Mouse (Mus musculus) G1E (cell line): Measurements from ENCODE around the gene Gm20441. TPM values are rescaled to one million over a fixed set of nuclear protein-coding genes. Genes with fewer than 3 reads are reported as not detected.

Source experiments
- ATAC-seq: 2 replicates; pipeline ENCODE4 v1.8.0; 2016; ENCODE audit warnings: mild to moderate bottlenecking; ENCODE audit not compliant: insufficient number of reproducible peaks, poor library complexity, low FRiP score, severe bottlenecking; ENCODE audit errors: extremely low read depth
- DNase-seq: peaks from one replicate; pipeline ENCODE4 v3.0.0; 2012; ENCODE audit warnings: low spot score
- H3K27me3 ChIP-seq: 2 replicates; pipeline ENCODE4 v1.6.1; 2012; ENCODE audit warnings: mild to moderate bottlenecking, low read length, inconsistent platforms; ENCODE audit not compliant: insufficient read depth
- H3K36me3 ChIP-seq: replicated peaks from 2 replicates; pipeline ENCODE3; 2012; ENCODE audit warnings: mild to moderate bottlenecking, inconsistent platforms
- H3K4me1 ChIP-seq: 2 replicates; pipeline ENCODE4 v1.6.1; 2012; ENCODE audit warnings: low read depth, low read length, inconsistent platforms, mixed read lengths; ENCODE audit not compliant: insufficient read depth
- H3K4me3 ChIP-seq: 2 replicates; pipeline ENCODE4 v1.5.1; 2012; ENCODE audit warnings: low read depth, mild to moderate bottlenecking, inconsistent platforms, low read length, moderate library complexity, mixed read lengths
- H3K9me3 ChIP-seq: replicated peaks from 2 replicates; pipeline ENCODE4 v1.6.1; 2012; ENCODE audit warnings: inconsistent platforms
- CTCF ChIP-seq: IDR thresholded peaks from 2 replicates; pipeline ENCODE4 v1.5.1; 2012; ENCODE audit warnings: low read depth, low read length, inconsistent platforms, mixed read lengths
- GATA1 ChIP-seq: IDR thresholded peaks from 2 replicates; pipeline ENCODE4 v1.6.1; 2012; ENCODE audit warnings: borderline replicate concordance, low read length, inconsistent platforms, mixed read lengths
- GATA2 ChIP-seq: IDR thresholded peaks from 2 replicates; pipeline ENCODE4 v1.6.1; 2012; ENCODE audit warnings: low read depth, low read length, inconsistent platforms, borderline replicate concordance
- POLR2AphosphoS5 ChIP-seq: IDR thresholded peaks from 2 replicates; pipeline ENCODE4 v1.6.1; 2012; ENCODE audit warnings: low read depth, low read length, inconsistent platforms; ENCODE audit not compliant: insufficient replicate concordance
- TAL1 ChIP-seq: conservative IDR thresholded peaks from 2 replicates; pipeline ENCODE4 v1.6.1; 2012; ENCODE audit warnings: low read depth, low read length, inconsistent platforms, mixed read lengths
- polyA plus RNA-seq: library from polyadenylated mRNA; stranded (reverse); fragments of >175 nt; gene quantifications from 2 replicates; pipeline ENCODE4 v1.2.3, GENCODE M21; 2012
- total RNA-seq, 2 experiments: library from RNA; stranded (forward) in 1 of 2; stranded (reverse) in 1 of 2; fragments of 200-1000 nt in 1 of 2; fragments of >200 nt in 1 of 2; fragmentation: Nextera tagmentation in 1 of 2; gene quantifications; 2 replicates each; pipeline ENCODE4 v1.2.3; 2014 to 2017

The Gm20441 gene
- total and polyA plus RNA-seq, 3 experiments, result not detected

DNA sequence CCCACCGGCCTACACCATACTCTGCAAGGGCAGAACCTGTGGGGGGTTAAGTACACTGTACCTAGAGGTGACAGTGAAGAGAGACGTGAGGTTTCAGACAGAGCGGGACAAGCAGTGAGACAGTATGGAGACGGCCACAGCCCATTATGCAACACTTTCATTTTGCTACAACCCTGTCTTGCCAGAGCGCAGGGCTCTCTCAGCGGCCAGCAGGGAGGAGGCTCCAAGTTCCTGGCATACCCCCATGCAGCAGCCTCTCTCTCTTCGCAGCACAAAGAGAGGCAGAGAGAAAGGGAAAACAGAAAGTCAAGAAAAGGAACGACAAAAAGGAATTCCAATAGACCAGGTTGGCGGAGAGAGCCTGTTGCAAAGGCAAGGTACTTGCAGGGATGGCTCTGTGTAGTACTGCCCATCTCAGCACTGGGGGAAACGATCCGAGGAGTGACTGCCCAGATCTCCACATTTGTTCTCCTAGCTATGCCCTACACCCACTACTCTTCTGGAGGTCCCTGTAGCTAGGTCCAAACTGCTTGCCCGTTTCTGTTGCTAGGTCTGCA, 16.9 kb upstream of the Gm20441 start:
- Histone ChIP-seq H3K9me3 (no peaks in the 10 kb centered on the region), H3K36me3 (no peaks in the 10 kb centered on the region), H3K4me1 (peaks cover 14% of the 10 kb centered on the region), H3K27me3 (peaks cover 25% of the 10 kb centered on the region), H3K4me3 (peak overlapping the region; percentile 57; the same call in 1 of the 2 replicates)
- ATAC-seq (no peak), DNase-seq (no peak)
- TF ChIP-seq GATA2, result no peak
- no peak for TF ChIP-seq GATA1
- no peak for TF ChIP-seq POLR2AphosphoS5
- TF ChIP-seq CTCF, result no peak
- TF ChIP-seq TAL1, result no peak

DNA sequence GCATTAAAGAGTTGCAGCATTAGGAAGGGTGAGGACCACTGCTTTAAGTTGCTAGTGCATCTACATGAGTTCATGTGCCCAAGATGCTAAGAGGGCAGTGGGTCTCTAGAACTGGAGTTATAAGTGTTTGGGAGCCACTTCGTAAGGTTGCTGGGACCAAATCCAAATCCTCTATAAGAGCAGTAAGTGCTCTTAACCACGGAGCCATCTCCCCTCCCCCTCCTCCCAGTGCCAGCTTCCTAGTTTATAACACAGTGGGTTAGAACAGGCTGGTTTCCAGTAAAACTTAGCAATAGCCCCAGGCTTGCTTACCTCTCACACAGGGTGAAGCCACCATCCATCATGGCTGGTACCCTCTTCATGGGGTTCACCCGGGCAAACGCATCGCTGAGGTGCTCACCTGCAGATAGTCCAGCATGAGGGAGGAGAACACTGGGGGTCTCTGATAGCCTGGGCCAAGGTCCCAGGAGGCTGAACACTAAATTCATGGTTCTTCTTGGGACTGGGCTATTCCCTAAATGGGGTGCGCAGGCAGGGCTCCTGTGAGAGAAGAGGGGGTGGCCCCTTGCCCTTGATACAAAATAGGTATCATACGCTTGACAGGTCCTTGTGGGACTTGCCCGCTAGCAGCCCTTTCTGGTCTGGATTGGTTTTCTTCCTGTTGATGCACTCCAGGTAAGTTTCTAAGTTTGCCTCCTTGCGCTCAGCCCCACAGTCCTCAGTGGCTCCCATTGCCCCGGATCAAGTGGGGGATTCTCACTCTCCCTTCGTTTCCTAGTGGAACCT, 16.2 kb upstream of the Gm20441 start:
- TF ChIP-seq CTCF, result no peak
- DNase-seq (no peak), ATAC-seq (no peak)
- H3K9me3 ChIP-seq, result no peaks in the 10 kb centered on the region
- H3K36me3 ChIP-seq, result no peaks in the 10 kb centered on the region
- peaks cover 14% of the 10 kb centered on the region for H3K4me1 ChIP-seq
- H3K4me3 ChIP-seq, result no peak overlapping the region
- H3K27me3 ChIP-seq, result peaks cover 30% of the 10 kb centered on the region

DNA sequence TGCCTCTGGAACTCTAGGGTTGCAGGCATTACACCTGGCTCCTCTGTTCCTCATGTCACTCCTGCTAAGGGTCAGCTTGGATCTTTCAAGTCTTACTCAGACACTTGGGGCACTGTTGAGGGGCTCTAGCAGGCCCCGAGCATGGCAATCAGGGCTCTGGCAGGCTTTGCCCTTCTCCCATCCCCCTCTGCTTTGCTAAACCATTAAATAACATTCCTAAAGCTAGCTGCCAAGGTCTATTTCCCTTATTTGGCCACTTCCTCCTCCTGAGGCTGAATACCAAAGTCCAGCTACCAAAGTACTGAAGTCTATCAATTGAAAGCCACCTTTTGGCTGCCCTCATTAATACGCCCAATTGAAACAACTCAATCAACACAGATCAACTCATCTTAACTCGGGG, 14.1 kb upstream of the Gm20441 start:
- no peak for TF ChIP-seq GATA1
- TF ChIP-seq TAL1, result no peak
- no peak for TF ChIP-seq POLR2AphosphoS5
- no peak for TF ChIP-seq GATA2
- TF ChIP-seq CTCF, result no peak
- DNase-seq, result no peak
- H3K36me3 ChIP-seq, result no peaks in the 10 kb centered on the region
- H3K4me1 ChIP-seq, result peaks cover 17% of the 10 kb centered on the region
- no peak overlapping the region for H3K4me3 ChIP-seq
- no peaks in the 10 kb centered on the region for H3K9me3 ChIP-seq
- no peak for ATAC-seq
- peaks cover 29% of the 10 kb centered on the region for H3K27me3 ChIP-seq

DNA sequence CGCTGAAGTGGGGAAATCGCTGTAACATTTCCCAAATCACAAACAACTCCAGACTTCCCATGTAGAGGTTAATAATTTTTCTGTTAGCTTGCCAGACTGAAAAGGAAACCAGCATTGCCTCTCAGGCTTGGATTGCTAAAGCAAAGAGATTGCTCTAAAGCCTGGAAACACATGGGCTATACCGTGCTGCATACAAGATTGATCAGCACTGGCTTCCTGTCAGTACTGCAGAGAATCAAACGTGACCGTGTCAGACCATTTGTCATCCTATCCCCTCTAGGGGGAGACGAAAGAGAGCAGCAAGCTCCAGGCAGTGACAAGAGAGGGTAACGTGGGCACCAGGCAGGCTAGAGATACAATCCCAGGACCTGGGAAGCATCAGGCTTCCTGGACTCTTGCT, 10.0 kb upstream of the Gm20441 start:
- DNase-seq, result no peak
- Histone ChIP-seq H3K4me1 (0 out of 2 replicates have a peak, but pooled peaks cover 2% of the 10 kb centered on the region), H3K27me3 (peaks cover 17% of the 10 kb centered on the region; the same call in 1 of the 2 replicates), H3K36me3 (no peaks in the 10 kb centered on the region), H3K9me3 (no peaks in the 10 kb centered on the region), H3K4me3 (no peak overlapping the region)
- TF ChIP-seq GATA1 (no peak), CTCF (no peak), POLR2AphosphoS5 (no peak), GATA2 (no peak), TAL1 (no peak)
- no peak for ATAC-seq

DNA sequence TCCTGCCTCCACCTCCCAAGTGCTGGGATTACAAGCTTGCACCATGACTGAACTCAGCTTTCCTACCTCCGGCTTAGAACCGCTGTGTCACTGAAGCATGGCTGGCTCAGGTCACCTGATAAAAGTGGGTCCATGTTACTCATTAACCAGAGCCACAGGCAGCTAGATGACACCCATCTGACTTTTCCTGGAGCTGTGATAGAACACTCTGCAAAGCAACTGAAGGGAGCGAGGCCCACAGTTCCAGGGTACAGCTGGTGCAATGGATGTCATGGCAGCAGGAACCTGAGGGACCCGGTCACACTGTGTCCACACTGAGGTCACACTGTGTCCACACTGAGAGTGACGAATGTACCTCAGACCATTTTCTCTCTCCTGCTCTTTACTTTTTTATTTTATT, 9.1 kb upstream of the Gm20441 start:
- H3K9me3 ChIP-seq, result no peaks in the 10 kb centered on the region
- no peak for DNase-seq
- no peak for TF ChIP-seq POLR2AphosphoS5
- no peak for TF ChIP-seq GATA1
- no peak for TF ChIP-seq GATA2
- no peak for TF ChIP-seq CTCF
- no peak for TF ChIP-seq TAL1
- ATAC-seq, result no peak
- no peaks in the 10 kb centered on the region for H3K36me3 ChIP-seq
- peaks cover 17% of the 10 kb centered on the region; the same call in 1 of the 2 replicates for H3K27me3 ChIP-seq
- H3K4me1 ChIP-seq, result 0 out of 2 replicates have a peak, but pooled peaks cover 2% of the 10 kb centered on the region
- no peak overlapping the region; the same call in 1 of the 2 replicates for H3K4me3 ChIP-seq

DNA sequence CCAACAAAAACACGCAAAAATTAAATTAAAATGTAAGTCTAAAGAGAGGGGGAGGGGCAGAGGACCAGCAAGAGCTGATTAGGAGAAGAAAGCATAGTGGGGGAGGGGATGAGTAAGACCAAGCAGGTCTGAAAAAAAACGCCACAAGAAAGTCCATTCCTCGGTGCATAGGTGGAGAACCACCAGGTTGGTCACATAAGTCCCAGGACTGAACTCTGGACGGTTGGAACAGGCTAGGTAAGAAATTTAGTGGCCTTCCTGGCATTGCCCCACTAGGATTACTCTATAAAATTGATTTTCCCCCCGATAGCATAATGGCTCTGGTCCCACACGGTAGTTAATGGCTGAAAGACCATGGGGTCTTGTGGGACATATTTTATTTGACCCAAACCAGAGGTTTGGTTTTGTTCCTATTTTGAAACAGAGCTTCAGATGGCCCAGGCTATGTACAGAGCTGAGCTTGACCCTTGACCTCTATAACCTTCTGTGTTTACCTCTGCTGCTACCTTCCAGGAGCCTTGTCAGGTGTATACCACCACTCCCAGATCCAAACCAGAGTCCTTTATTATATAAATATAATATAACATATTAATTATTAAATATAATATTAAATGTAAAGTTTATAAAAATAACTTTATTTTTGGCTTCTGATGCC, 8.5 kb upstream of the Gm20441 start:
- Histone ChIP-seq H3K4me3 (no peak overlapping the region), H3K9me3 (no peaks in the 10 kb centered on the region), H3K27me3 (peaks cover 21% of the 10 kb centered on the region; the same call in 1 of the 2 replicates), H3K4me1 (0 out of 2 replicates have a peak, but pooled peaks cover 2% of the 10 kb centered on the region), H3K36me3 (no peaks in the 10 kb centered on the region)
- no peak for TF ChIP-seq CTCF
- TF ChIP-seq GATA2, result no peak
- no peak for TF ChIP-seq TAL1
- no peak for TF ChIP-seq POLR2AphosphoS5
- no peak for TF ChIP-seq GATA1
- ATAC-seq (no peak), DNase-seq (no peak)

DNA sequence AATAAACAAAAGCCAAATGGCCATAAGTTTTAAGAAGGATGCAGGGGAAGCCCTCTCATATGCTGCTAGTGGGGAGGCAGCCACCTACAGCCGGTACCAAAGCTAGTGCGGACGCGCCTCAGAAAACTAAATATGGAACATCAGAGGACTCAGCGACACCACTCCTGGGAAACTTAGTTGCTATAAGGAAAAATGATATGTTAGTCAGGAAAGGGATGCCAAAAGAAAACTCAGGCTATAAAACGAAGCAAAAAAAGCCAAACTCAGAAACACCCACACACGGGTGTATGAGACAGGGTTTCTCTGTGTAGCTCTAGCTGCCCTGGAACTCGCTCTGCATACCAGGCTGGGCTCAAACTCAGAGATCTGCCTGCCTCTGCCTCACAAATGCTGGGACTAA, 7.5 kb upstream of the Gm20441 start:
- DNase-seq, result no peak
- 0 out of 2 replicates have a peak, but pooled peaks cover 2% of the 10 kb centered on the region for H3K4me1 ChIP-seq
- H3K36me3 ChIP-seq, result no peaks in the 10 kb centered on the region
- no peaks in the 10 kb centered on the region for H3K9me3 ChIP-seq
- no peak for ATAC-seq
- no peak for TF ChIP-seq TAL1
- no peak for TF ChIP-seq CTCF
- no peak for TF ChIP-seq GATA1
- no peak for TF ChIP-seq POLR2AphosphoS5
- no peak for TF ChIP-seq GATA2
- H3K4me3 ChIP-seq, result no peak overlapping the region
- peaks cover 30% of the 10 kb centered on the region for H3K27me3 ChIP-seq
